Mouse (Mus musculus): ENCODE measurements around the gene Crim1. TPM values are rescaled to one million over a fixed set of nuclear protein-coding genes. Genes with fewer than 3 reads are reported as not detected.
A peak's percentile ranks its signal among the peaks of the same experiment; 100 is the strongest.

The Crim1 gene
- total RNA-seq, 2 experiments from 2014 or later: 44.8 to 47.1 TPM

DNA sequence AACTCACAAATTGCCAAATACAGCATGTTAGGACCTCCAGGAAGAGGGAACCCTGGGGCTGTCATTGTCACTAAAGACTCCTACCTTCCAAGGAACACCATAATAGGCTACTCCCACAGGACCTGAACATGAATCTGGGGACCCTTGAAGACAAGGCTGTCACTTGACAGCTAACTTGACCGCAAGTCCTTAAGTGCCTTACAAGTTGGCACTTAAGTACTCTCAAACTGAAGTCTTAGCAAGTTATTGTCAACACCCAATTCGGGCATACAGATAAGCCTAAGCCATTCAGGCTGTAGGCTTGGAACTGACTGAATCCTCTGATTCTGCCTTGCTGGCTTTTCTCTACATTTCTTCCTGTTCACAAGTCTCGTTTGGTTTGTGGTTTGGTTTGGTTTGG is 118.8 kb downstream of the Crim1 start:
- intact Hi-C loops (cut with DNase I): no loop called here

GRCm38 (mm10) chr17:78321216-78321835 is 121.3 kb downstream of the Crim1 start:
- peak in 1 of 2 experiments; percentile 16 for DNase-seq

More for the DNA sequence above, 118.8 kb downstream of the Crim1 start:
- DNase-seq: no peak

GRCm38 (mm10) chr17:78322369-78323335 is 122.6 kb downstream of the Crim1 start:
- intact Hi-C loops (cut with DNase I): no loop called here
- DNase-seq: peak; percentile 24 to 25

More at GRCm38 (mm10) chr17:78321216-78321835, 121.3 kb downstream of the Crim1 start:
- intact Hi-C loops (cut with DNase I): no loop called here

DNA sequence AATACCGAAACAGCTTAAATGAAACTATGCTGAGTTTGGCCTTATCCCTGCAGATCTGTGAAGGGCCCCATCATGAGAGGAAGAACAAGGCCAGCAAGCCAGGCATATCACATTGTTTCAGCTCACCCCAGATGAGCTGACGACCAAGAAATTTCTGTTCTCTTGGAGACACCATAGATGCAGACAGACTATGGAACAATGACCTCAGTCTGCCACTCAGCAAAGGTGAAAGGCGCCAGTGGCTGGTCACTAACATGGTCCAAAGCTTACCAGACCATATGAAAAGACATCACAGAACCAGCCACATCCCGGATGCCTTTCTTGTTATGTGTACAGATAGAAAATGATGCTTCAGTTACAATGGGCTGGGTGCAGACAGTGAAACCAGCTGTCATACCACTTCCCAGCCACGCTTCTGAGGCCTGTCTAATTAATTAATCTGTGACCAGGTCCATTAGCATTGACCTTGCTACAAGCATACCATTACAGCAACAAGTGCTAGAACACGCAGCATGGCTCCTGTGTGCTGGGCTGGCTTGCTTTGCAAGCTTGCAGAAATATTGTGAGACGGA is 125.8 kb downstream of the Crim1 start:
- intact Hi-C loops (cut with DNase I): no loop called here
- DNase-seq: no peak

GRCm38 (mm10) chr17:78326381-78326780 is 126.3 kb downstream of the Crim1 start:
- intact Hi-C loops (cut with DNase I): no loop called here
- DNase-seq: peak in 1 of 2 experiments; percentile 25

- intact Hi-C loops (cut with DNase I): no loop called here
- DNase-seq: no peak
Observed at GRCm38 (mm10) chr17:78327187-78327586, 127.1 kb downstream of the Crim1 start.

- DNase-seq: no peak
- intact Hi-C loops (cut with DNase I): no loop called here
Observed at GRCm38 (mm10) chr17:78328287-78328686, 128.2 kb downstream of the Crim1 start.

DNA sequence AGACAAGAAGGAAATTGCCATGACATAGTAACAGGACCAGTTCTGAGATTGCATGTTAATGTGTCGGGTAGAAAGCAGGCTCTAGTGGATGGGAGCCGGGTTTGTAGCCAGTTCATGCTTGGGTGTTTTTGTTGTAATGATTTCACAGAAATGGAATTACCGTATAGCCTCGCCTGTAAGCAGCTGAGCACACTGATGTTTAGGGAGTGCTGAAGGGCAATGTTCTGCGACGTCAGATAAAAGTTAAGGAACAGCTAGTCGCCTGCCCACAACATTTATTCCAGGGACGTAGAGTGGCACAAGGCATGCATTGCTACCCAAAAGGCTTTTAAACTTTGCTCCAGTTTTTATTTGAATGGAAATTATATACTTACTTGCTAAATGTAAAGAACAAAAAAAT is 131.4 kb downstream of the Crim1 start:
- DNase-seq: no peak
- intact Hi-C loops (cut with DNase I): no loop called here

DNA sequence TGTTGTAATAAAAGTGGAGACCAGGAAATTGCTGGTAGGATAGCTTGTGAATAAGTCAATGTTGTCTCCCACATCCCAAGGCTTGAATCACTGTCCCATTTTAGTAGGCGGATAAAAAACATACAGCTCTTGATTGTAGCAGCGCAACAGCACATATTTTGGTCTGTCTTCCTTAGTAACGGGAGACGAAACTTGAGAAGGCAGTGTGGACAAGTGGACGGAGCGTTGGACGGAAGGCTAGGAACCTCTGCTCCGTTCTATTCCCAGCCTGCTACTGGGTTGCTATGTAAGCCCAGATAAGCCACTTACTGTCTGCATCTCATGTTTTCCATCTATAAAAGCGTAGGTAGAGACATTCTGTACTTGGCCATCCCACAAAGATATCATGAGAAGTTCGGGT is 133.2 kb downstream of the Crim1 start:
- intact Hi-C loops (cut with DNase I): no loop called here
- no peak for DNase-seq

GRCm38 (mm10) chr17:78335250-78335649 is 135.2 kb downstream of the Crim1 start:
- DNase-seq: no peak
- intact Hi-C loops (cut with DNase I): no loop called here

GRCm38 (mm10) chr17:78343688-78344087 is 143.6 kb downstream of the Crim1 start:
- DNase-seq: no peak
- intact Hi-C loops (cut with DNase I): no loop called here

DNA sequence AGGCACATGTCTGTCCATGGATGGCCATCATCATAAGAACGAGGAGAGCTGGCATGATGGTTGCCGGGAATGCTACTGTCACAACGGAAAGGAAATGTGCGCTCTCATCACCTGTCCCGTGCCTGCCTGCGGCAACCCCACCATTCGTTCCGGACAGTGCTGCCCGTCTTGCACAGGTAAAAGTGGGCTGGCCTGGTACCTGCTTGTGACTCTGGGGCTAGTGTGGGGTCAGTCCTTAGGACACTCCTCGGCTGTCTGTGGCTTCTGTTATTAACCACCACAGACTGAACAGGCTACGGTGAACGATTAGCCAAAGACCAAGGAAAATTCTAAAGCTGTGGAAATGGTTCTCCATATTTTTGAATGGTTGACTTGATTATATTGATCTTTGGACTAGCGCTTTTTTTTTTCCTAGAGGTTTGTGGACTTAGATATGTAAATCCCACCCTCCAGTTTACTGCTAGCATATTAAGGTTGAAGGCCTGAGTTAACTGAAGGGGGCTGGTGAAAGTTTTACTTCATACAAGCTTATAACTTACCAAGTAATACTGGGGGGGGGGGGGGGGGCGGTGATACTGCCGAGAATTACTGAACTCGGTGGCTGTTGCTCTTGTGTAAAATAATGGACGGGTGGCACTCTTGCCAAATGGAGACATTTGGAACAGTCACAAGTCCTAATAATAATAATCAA is 147.2 kb downstream of the Crim1 start:
- DNase-seq: no peak
- intact Hi-C loops (cut with DNase I): no loop called here

DNA sequence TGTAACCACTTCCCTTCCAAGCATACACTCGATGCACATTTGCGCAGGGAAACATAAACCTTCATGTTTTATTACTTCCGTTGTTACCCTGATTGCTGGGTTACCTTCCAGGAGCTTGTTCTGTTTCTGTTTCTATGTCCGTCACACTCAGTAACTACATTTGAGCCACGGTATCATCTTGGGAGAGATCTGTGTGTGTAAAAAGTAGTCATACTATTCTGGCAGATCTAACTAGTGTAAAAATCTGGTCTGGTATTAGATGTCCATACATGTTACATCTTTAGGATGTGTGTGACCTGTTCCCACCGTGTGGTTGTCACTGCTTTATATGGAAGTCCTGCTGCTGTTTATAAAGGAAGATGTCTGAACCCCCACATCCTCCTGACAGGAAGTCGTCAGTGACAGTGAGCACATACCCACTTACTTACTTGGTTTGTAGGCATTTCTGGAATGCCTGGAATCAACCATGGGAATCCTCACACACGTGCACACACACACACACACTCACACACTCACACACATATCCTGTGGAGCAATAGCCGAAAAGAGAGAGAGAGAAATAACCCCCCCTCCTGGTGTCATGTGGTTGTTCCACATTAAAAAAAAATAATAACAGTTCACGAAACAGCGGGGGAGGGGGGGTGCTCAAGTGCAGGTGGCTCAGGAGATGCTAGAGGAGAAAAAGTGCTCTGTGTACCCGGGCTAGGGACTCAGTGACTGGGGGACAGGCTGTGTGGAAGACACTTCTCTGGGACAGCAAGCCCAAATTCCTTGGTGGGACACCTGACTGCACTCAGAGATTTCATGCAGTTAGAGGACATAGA is 151.8 kb downstream of the Crim1 start:
- DNase-seq: peak in 1 of 2 experiments; percentile 21
- intact Hi-C loops (cut with DNase I): no loop called here

- intact Hi-C loops (cut with DNase I): no loop called here
- DNase-seq: no peak
Observed at GRCm38 (mm10) chr17:78352500-78352855, 152.4 kb downstream of the Crim1 start.

- no peak for DNase-seq
- intact Hi-C loops (cut with DNase I): no loop called here
Observed at GRCm38 (mm10) chr17:78354411-78354810, 154.4 kb downstream of the Crim1 start.

GRCm38 (mm10) chr17:78354871-78355270 is 154.8 kb downstream of the Crim1 start:
- intact Hi-C loops (cut with DNase I): no loop called here

GRCm38 (mm10) chr17:78355611-78356010 is 155.6 kb downstream of the Crim1 start:
- no peak for DNase-seq
- intact Hi-C loops (cut with DNase I): no loop called here

More at GRCm38 (mm10) chr17:78354871-78355270, 154.8 kb downstream of the Crim1 start:
- no peak for DNase-seq

DNA sequence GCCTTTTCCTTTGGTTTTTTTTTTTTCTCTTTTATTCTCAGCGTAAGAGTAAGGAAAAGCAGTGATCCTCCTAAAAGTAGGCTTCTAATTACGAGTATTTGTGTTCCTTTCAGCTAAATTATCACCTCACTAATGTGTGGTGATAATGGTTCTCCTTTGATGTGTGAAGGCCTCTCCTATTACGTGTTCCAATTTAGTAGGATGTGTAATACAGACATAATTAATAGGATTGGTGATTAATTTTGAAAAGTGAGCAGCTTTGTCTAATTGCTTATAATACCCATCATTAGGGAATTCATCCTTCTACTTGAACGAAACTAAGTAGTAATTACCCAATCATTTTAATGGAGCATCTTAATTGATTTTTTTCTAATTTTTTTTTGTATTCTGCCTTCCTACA is 157.7 kb downstream of the Crim1 start:
- intact Hi-C loops (cut with DNase I): no loop called here
- DNase-seq: no peak

DNA sequence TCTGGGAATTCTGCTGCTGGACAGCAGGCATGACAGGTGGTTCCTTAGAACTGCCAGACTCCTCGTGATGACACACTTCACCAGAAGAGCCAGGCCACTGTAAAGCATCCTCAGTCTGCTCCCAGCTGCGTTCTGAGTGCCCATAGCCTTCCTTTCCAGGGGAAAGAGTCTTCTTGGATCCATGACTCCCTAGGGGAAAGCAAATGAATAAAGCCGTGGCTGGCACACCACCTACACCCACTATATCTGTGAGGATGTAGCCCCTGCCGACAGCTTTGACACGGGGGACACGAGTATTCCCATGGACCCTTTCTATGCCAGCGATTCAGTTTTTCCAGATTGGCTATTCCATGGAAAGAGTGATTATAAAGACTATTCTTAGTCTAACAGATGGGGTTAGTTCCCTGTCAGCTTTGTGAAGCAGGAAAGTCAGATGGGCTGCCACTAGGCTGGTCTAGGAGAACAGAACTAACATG is 158.2 kb downstream of the Crim1 start:
- no peak for DNase-seq
- intact Hi-C loops (cut with DNase I): no loop called here

All from heart, postnatal 10 days (tissue).